Mouse (Mus musculus): Measurements from ENCODE around the gene Hba-x. TPM values are rescaled to one million over a fixed set of nuclear protein-coding genes. Genes with fewer than 3 reads are reported as not detected.

Hba-x gene
- total RNA-seq, 1 experiment, result not detected

GRCm38 (mm10) chr11:32230220-32230619 lies 46.0 kb upstream of the Hba-x start:
- Histone ChIP-seq H3K4me1 (ENCODE audit: control insufficient read depth in 2 of 2, insufficient read depth in 2 of 2, low read length in 2 of 2, poor library complexity in 1 of 2) (peaks cover 0 to 4% of the 10 kb centered on the region in 2 experiments; a peak in 2 of 4 replicates), H3K9me3 (ENCODE audit: control insufficient read depth, insufficient read depth, low read depth, low read length) (no peaks in the 10 kb centered on the region), H3K4me3 (ENCODE audit: insufficient read depth in 1 of 2, low read depth in 1 of 2, low read length in 2 of 2, poor library complexity in 1 of 2, severe bottlenecking in 1 of 2) (no peak overlapping the region), H3K9ac (ENCODE audit: insufficient read depth, low read depth, low read length, poor library complexity, severe bottlenecking) (no peak overlapping the region), H3K36me3 (ENCODE audit: control insufficient read depth, insufficient read depth, low read length, poor library complexity, severe bottlenecking) (peaks cover 44% of the 10 kb centered on the region), H3K27ac (ENCODE audit: insufficient read depth, low read depth, low read length, poor library complexity, severe bottlenecking) (no peak overlapping the region)
- DNase-seq (ENCODE audit: low read depth, low spot score), result no peak
- in situ Hi-C loops (cut with MboI; ENCODE audit: low sequenced_read_pairs in 2 of 2, unreplicated experiment in 2 of 2), result no loop called here
- TF ChIP-seq ZC3H11A (IDR thresholded peaks at IDR 0.05; ENCODE audit: borderline replicate concordance, low read depth, low read length) (no peak), CHD2 (IDR thresholded peaks at IDR 0.05; ENCODE audit: low read depth, low read length) (no peak), MAFK (IDR thresholded peaks at IDR 0.05; ENCODE audit: insufficient read depth, low read depth, low read length) (no peak), ZNF384 (IDR thresholded peaks at IDR 0.05; ENCODE audit: low read depth, low read length) (no peak), HCFC1 (IDR thresholded peaks at IDR 0.05; ENCODE audit: borderline replicate concordance, insufficient read depth, low read length) (no peak)

DNA sequence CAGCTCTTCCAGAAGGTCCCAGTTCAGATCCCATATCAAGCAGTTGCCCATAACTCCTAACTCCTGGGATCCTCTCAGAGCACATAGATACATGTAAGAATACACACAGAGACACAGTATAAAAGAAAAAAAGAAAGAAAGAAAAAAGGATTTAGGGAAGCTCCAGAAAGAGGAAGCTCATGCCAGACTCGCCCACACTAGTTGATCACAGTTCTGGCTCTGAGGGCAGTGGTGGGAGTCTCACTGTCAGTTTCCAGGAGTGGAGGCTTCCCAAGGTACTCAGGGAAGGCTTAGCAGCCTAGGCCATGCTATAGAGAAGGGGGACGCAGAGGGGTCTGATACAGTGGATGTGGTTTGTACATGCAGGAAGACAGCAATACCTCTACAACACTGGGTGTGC lies 45.1 kb upstream of the Hba-x start:
- in situ Hi-C loops (cut with MboI; ENCODE audit: low sequenced_read_pairs in 2 of 2, unreplicated experiment in 2 of 2), result no loop called here
- Histone ChIP-seq H3K9me3 (ENCODE audit: control insufficient read depth, insufficient read depth, low read depth, low read length) (no peaks in the 10 kb centered on the region), H3K9ac (ENCODE audit: insufficient read depth, low read depth, low read length, poor library complexity, severe bottlenecking) (no peak overlapping the region), H3K36me3 (ENCODE audit: control insufficient read depth, insufficient read depth, low read length, poor library complexity, severe bottlenecking) (peaks cover 44% of the 10 kb centered on the region), H3K4me1 (ENCODE audit: control insufficient read depth in 2 of 2, insufficient read depth in 2 of 2, low read length in 2 of 2, poor library complexity in 1 of 2) (no peaks in the 10 kb centered on the region; a peak in 1 of 4 replicates), H3K4me3 (ENCODE audit: insufficient read depth in 1 of 2, low read depth in 1 of 2, low read length in 2 of 2, poor library complexity in 1 of 2, severe bottlenecking in 1 of 2) (no peak overlapping the region), H3K27ac (ENCODE audit: insufficient read depth, low read depth, low read length, poor library complexity, severe bottlenecking) (no peak overlapping the region)
- TF ChIP-seq CHD2 (IDR thresholded peaks at IDR 0.05; ENCODE audit: low read depth, low read length) (no peak), ZC3H11A (IDR thresholded peaks at IDR 0.05; ENCODE audit: borderline replicate concordance, low read depth, low read length) (no peak), MAFK (IDR thresholded peaks at IDR 0.05; ENCODE audit: insufficient read depth, low read depth, low read length) (no peak), ZNF384 (IDR thresholded peaks at IDR 0.05; ENCODE audit: low read depth, low read length) (no peak), HCFC1 (IDR thresholded peaks at IDR 0.05; ENCODE audit: borderline replicate concordance, insufficient read depth, low read length) (no peak)
- no peak for DNase-seq (ENCODE audit: low read depth, low spot score)

GRCm38 (mm10) chr11:32232848-32233247 lies 43.4 kb upstream of the Hba-x start:
- in situ Hi-C loops (cut with MboI; ENCODE audit: low sequenced_read_pairs in 2 of 2, unreplicated experiment in 2 of 2), result no loop called here
- Histone ChIP-seq H3K4me3 (ENCODE audit: insufficient read depth in 1 of 2, low read depth in 1 of 2, low read length in 2 of 2, poor library complexity in 1 of 2, severe bottlenecking in 1 of 2) (no peak overlapping the region), H3K36me3 (ENCODE audit: control insufficient read depth, insufficient read depth, low read length, poor library complexity, severe bottlenecking) (peaks cover 46% of the 10 kb centered on the region), H3K9ac (ENCODE audit: insufficient read depth, low read depth, low read length, poor library complexity, severe bottlenecking) (no peak overlapping the region), H3K9me3 (ENCODE audit: control insufficient read depth, insufficient read depth, low read depth, low read length) (no peaks in the 10 kb centered on the region), H3K27ac (ENCODE audit: insufficient read depth, low read depth, low read length, poor library complexity, severe bottlenecking) (no peak overlapping the region), H3K4me1 (ENCODE audit: control insufficient read depth in 2 of 2, insufficient read depth in 2 of 2, low read length in 2 of 2, poor library complexity in 1 of 2) (no peaks in the 10 kb centered on the region)
- DNase-seq (ENCODE audit: low read depth, low spot score), result no peak
- TF ChIP-seq ZC3H11A (IDR thresholded peaks at IDR 0.05; ENCODE audit: borderline replicate concordance, low read depth, low read length), result no peak
- TF ChIP-seq CHD2 (IDR thresholded peaks at IDR 0.05; ENCODE audit: low read depth, low read length), result no peak
- TF ChIP-seq HCFC1 (IDR thresholded peaks at IDR 0.05; ENCODE audit: borderline replicate concordance, insufficient read depth, low read length), result no peak
- TF ChIP-seq ZNF384 (IDR thresholded peaks at IDR 0.05; ENCODE audit: low read depth, low read length), result no peak
- no peak for TF ChIP-seq MAFK (IDR thresholded peaks at IDR 0.05; ENCODE audit: insufficient read depth, low read depth, low read length)

DNA sequence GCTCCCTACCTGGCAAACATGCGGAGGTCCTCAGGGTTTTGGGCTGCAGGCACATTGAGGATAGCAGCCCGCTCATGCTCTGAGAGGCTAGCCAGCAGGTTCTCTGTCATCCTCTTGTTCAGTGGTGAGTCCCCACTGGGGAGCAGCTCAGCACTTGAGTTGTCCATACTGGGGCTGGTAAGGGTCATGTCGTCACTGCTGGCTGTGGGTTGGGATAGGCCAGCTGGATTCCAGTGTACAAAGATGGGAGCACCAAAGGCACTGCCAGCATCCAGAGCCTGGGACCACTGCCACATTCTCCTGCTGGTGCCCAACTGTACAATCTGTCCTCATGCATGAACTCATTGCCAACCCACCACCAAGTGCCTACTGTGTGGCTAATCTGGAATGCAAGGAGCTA lies 42.3 kb upstream of the Hba-x start:
- Histone ChIP-seq H3K36me3 (ENCODE audit: control insufficient read depth, insufficient read depth, low read length, poor library complexity, severe bottlenecking) (peaks cover 44% of the 10 kb centered on the region), H3K4me3 (ENCODE audit: insufficient read depth in 1 of 2, low read depth in 1 of 2, low read length in 2 of 2, poor library complexity in 1 of 2, severe bottlenecking in 1 of 2) (no peak overlapping the region), H3K9ac (ENCODE audit: insufficient read depth, low read depth, low read length, poor library complexity, severe bottlenecking) (no peak overlapping the region), H3K4me1 (ENCODE audit: control insufficient read depth in 2 of 2, insufficient read depth in 2 of 2, low read length in 2 of 2, poor library complexity in 1 of 2) (no peaks in the 10 kb centered on the region), H3K9me3 (ENCODE audit: control insufficient read depth, insufficient read depth, low read depth, low read length) (no peaks in the 10 kb centered on the region), H3K27ac (ENCODE audit: insufficient read depth, low read depth, low read length, poor library complexity, severe bottlenecking) (no peak overlapping the region)
- no peak for TF ChIP-seq MAFK (IDR thresholded peaks at IDR 0.05; ENCODE audit: insufficient read depth, low read depth, low read length)
- TF ChIP-seq ZNF384 (IDR thresholded peaks at IDR 0.05; ENCODE audit: low read depth, low read length), result no peak
- TF ChIP-seq ZC3H11A (IDR thresholded peaks at IDR 0.05; ENCODE audit: borderline replicate concordance, low read depth, low read length), result no peak
- no peak for TF ChIP-seq HCFC1 (IDR thresholded peaks at IDR 0.05; ENCODE audit: borderline replicate concordance, insufficient read depth, low read length)
- no peak for TF ChIP-seq CHD2 (IDR thresholded peaks at IDR 0.05; ENCODE audit: low read depth, low read length)
- in situ Hi-C loops (cut with MboI; ENCODE audit: low sequenced_read_pairs in 2 of 2, unreplicated experiment in 2 of 2), result no loop called here
- DNase-seq (ENCODE audit: low read depth, low spot score), result no peak

Measured in ES-E14 (cell line).